Mouse (Mus musculus) B cell, adult 67 days (primary cell): ENCODE results near the gene Cyp2b10. TPM values are rescaled to one million over a fixed set of nuclear protein-coding genes. Genes with fewer than 3 reads are reported as not detected.

Experiments
- total RNA-seq, 2 experiments: library from RNA; stranded (reverse); gene quantifications; 4 replicates each; pipeline ENCODE4 v1.2.4; 2023

Cyp2b10 gene
- total RNA-seq, result not detected

GRCm38 (mm10) chr7:25897411-25897810 is at the start of gene Cyp2b10:
Gene Cyp2b10, plus strand, starts transcription at chr7:25897620.

Other genes with a start within 250 kb of the Cyp2b10 start
- 10 to 100 TPM; 42.4 to 52.8 TPM for gene Bckdha, start 238.6 kb upstream of the Cyp2b10 start, total RNA-seq
- 10 to 100 TPM; 85.2 to 85.3 TPM for gene Exosc5, start 238.5 kb upstream of the Cyp2b10 start, total RNA-seq
- gene Tmem91, start 222.5 kb upstream of the Cyp2b10 start, total RNA-seq, result not detected
- 10 to 100 TPM; 41.3 to 43.3 TPM for gene B9d2, start 216.8 kb upstream of the Cyp2b10 start, total RNA-seq
- gene Tgfb1, start 210.6 kb upstream of the Cyp2b10 start, total RNA-seq, result 100 to 1,000 TPM; 312 to 326 TPM
- 100 to 1,000 TPM; 104 to 109 TPM for gene Ccdc97, start 178.5 kb upstream of the Cyp2b10 start, total RNA-seq
- 100 to 1,000 TPM; 222 to 232 TPM for gene Hnrnpul1, start 142.9 kb upstream of the Cyp2b10 start, total RNA-seq
- 1 to 10 TPM; 1.1 to 5.7 TPM for gene Axl, start 108.9 kb upstream of the Cyp2b10 start, total RNA-seq
- not detected for gene Cyp2s1, start 80.7 kb upstream of the Cyp2b10 start, total RNA-seq
- not detected for gene Cyp2b13, start 163.9 kb downstream of the Cyp2b10 start, total RNA-seq